Mouse (Mus musculus): ENCODE measurements around the gene 7530416G11Rik. TPM values are rescaled to one million over a fixed set of nuclear protein-coding genes. Genes with fewer than 3 reads are reported as not detected.

7530416G11Rik gene
- not detected in 2 replicates for polyA plus RNA-seq (2015; fragmentation: Nextera tagmentation; extraction: Ambion mirVana)

DNA sequence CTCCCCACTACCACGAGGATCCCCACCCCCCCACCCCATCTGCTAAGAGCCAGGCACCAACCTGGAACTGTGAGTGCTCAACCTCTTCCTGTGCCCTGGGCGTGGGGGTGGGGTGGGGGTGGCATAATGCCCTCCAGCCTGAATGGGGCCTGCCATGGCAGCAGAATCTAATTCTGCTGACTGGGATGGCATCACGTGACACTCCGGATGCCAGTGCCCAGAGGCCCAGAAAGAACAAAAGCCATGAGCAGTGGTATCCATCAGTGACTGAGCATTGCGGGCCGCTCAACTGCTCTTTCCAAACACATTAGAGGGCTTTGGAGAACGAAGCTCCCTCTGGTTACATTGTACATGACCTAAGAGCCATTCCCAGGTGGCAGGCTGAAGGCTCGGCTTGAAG lies at the start of gene 7530416G11Rik:
Gene 7530416G11Rik, minus strand, starts transcription at position 101 of the 400 bp plus-strand sequence.
- Histone ChIP-seq H3K4me1 (peaks cover 21% of the 10 kb centered on the region), H3K36me3 (no peaks in the 10 kb centered on the region), H3K9me3 (replicated peaks) (no peaks in the 10 kb centered on the region), H3K27me3 (no peaks in the 10 kb centered on the region), H3K9ac (no peak within 1 kb of the TSS), H3K27ac (replicated peaks) (no peak within 1 kb of the TSS), H3K4me2 (replicated peaks) (no peak within 1 kb of the TSS), H3K4me3 (replicated peaks) (no peak within 1 kb of the TSS)
- ATAC-seq (ENCODE audit: insufficient number of reproducible peaks, low FRiP score, low TSS enrichment, low read depth) = no peak
- 75% methylated on average over 8 of the region's 8 CpGs for WGBS

DNA sequence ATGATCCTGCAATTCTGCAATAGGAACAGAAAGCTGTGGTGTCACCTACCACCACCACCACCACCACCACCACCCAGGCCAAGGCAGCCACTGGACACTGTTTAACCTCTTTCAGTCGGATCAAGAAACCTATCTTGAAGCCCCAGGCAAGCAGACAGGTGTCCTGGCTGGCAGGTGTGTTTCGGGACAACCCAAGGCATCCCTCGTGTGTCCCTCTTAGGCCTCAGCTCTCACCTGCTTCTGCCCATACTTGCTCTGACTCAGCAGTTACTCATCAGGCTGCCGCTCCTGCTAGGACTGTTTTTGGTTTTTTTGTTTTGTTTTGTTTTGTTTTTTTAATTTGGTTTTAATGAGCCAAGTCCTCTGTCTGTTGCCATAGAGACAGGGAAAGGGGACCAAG lies 43.5 kb upstream of the 7530416G11Rik start:
- H3K36me3 ChIP-seq = no peaks in the 10 kb centered on the region
- no peak overlapping the region for H3K4me3 ChIP-seq (replicated peaks)
- H3K27ac ChIP-seq (replicated peaks) = no peak overlapping the region
- no peak for ATAC-seq (ENCODE audit: insufficient number of reproducible peaks, low FRiP score, low TSS enrichment, low read depth)
- H3K4me1 ChIP-seq = no peaks in the 10 kb centered on the region
- H3K9ac ChIP-seq = no peak overlapping the region
- 54% methylated on average over 4 of the region's 4 CpGs for WGBS
- H3K27me3 ChIP-seq = no peaks in the 10 kb centered on the region
- H3K9me3 ChIP-seq (replicated peaks) = no peaks in the 10 kb centered on the region
- no peak overlapping the region for H3K4me2 ChIP-seq (replicated peaks)

GRCm38 (mm10) chr15:85545369-85545768 lies 42.3 kb upstream of the 7530416G11Rik start:
- Histone ChIP-seq H3K4me2 (replicated peaks) (no peak overlapping the region), H3K9me3 (replicated peaks) (no peaks in the 10 kb centered on the region), H3K27ac (replicated peaks) (no peak overlapping the region), H3K4me3 (replicated peaks) (no peak overlapping the region), H3K4me1 (no peaks in the 10 kb centered on the region), H3K36me3 (no peaks in the 10 kb centered on the region), H3K9ac (no peak overlapping the region), H3K27me3 (no peaks in the 10 kb centered on the region)
- ATAC-seq (ENCODE audit: insufficient number of reproducible peaks, low FRiP score, low TSS enrichment, low read depth) = no peak
- WGBS = 76% methylated on average over 5 of the region's 5 CpGs

DNA sequence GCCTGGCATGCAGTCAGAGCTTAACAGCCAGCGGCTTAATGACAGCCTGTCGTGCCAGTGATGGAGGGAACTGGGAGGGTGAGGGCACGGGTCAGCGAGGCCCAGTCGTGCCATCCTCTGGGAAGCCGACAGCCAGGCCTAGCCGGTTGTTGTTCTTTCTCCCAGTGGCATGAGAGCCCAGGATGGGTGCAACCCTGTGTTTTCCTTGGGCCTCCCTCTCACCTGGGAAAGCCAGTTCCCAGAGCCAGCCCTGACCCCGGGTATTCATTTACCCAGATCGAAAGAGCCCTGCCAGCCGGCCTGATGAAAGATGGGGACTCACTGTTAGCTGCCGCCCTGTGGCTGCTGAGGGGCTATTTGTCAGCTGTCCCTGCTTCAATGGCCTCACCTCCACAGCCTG lies 35.1 kb upstream of the 7530416G11Rik start:
- Histone ChIP-seq H3K36me3 (no peaks in the 10 kb centered on the region), H3K27me3 (no peaks in the 10 kb centered on the region), H3K4me3 (replicated peaks) (no peak overlapping the region), H3K4me1 (peaks cover 9% of the 10 kb centered on the region; the same call in 1 of the 2 replicates), H3K9ac (no peak overlapping the region), H3K4me2 (replicated peaks) (no peak overlapping the region), H3K27ac (replicated peaks) (no peak overlapping the region), H3K9me3 (replicated peaks) (no peaks in the 10 kb centered on the region)
- ATAC-seq (ENCODE audit: insufficient number of reproducible peaks, low FRiP score, low TSS enrichment, low read depth) = no peak
- whole genome bisulfite sequencing = 61% methylated on average over 11 of the region's 11 CpGs

GRCm38 (mm10) chr15:85537151-85537550 lies 34.1 kb upstream of the 7530416G11Rik start:
- Histone ChIP-seq H3K4me2 (replicated peaks) (no peak overlapping the region), H3K9me3 (replicated peaks) (no peaks in the 10 kb centered on the region), H3K9ac (no peak overlapping the region), H3K27ac (replicated peaks) (no peak overlapping the region), H3K27me3 (no peaks in the 10 kb centered on the region), H3K4me3 (replicated peaks) (no peak overlapping the region), H3K36me3 (no peaks in the 10 kb centered on the region), H3K4me1 (peaks cover 9% of the 10 kb centered on the region; the same call in 1 of the 2 replicates)
- 82% methylated on average over 25 of the region's 25 CpGs for WGBS
- ATAC-seq (ENCODE audit: insufficient number of reproducible peaks, low FRiP score, low TSS enrichment, low read depth) = no peak

- Histone ChIP-seq H3K36me3 (no peaks in the 10 kb centered on the region), H3K9me3 (replicated peaks) (no peaks in the 10 kb centered on the region), H3K9ac (no peak overlapping the region), H3K27ac (replicated peaks) (no peak overlapping the region), H3K4me1 (peaks cover 14% of the 10 kb centered on the region), H3K4me3 (replicated peaks) (no peak overlapping the region), H3K4me2 (replicated peaks) (no peak overlapping the region), H3K27me3 (no peaks in the 10 kb centered on the region)
- WGBS = 79% methylated on average over 6 of the region's 6 CpGs
- ATAC-seq (ENCODE audit: insufficient number of reproducible peaks, low FRiP score, low TSS enrichment, low read depth) = no peak
These were observed 31.6 kb upstream of the 7530416G11Rik start for GRCm38 (mm10) chr15:85534646-85535045.

GRCm38 (mm10) chr15:85534215-85534614 lies 31.2 kb upstream of the 7530416G11Rik start:
- 71% methylated on average over 8 of the region's 8 CpGs for WGBS

DNA sequence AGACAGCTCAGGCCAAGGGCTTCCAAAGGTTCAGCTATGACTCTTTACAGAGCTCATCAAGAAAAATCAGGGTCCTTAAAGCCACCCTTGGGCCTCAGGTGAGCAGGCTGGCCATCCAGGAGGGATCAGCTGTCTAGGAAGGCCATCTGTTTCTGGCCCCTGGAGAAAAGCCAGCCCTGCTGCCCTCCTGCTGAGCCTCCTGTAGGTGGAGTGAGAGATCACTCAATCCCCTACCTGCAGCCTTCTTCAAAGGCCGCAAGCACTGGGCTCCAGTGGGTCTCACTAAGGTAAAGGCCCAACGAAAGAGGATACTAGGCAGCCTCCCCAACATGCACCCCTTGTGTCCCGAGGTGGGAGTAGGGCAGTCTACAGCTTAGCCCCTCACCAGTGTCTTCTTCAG lies 29.0 kb upstream of the 7530416G11Rik start:
- Histone ChIP-seq H3K27ac (replicated peaks) (no peak overlapping the region), H3K27me3 (no peaks in the 10 kb centered on the region), H3K4me2 (replicated peaks) (no peak overlapping the region), H3K9me3 (replicated peaks) (no peaks in the 10 kb centered on the region), H3K4me3 (replicated peaks) (no peak overlapping the region), H3K36me3 (no peaks in the 10 kb centered on the region), H3K9ac (no peak overlapping the region), H3K4me1 (peaks cover 6% of the 10 kb centered on the region; the same call in 1 of the 2 replicates)
- WGBS = 68% methylated on average over 3 of the region's 3 CpGs
- no peak for ATAC-seq (ENCODE audit: insufficient number of reproducible peaks, low FRiP score, low TSS enrichment, low read depth)

More at GRCm38 (mm10) chr15:85534215-85534614, 31.2 kb upstream of the 7530416G11Rik start:
- H3K4me3 ChIP-seq (replicated peaks) = no peak overlapping the region
- H3K27me3 ChIP-seq = no peaks in the 10 kb centered on the region
- no peak overlapping the region for H3K27ac ChIP-seq (replicated peaks)
- no peak overlapping the region for H3K9ac ChIP-seq
- H3K36me3 ChIP-seq = no peaks in the 10 kb centered on the region
- ATAC-seq (ENCODE audit: insufficient number of reproducible peaks, low FRiP score, low TSS enrichment, low read depth) = no peak
- no peak overlapping the region for H3K4me2 ChIP-seq (replicated peaks)
- H3K9me3 ChIP-seq (replicated peaks) = no peaks in the 10 kb centered on the region
- H3K4me1 ChIP-seq = peaks cover 9% of the 10 kb centered on the region

DNA sequence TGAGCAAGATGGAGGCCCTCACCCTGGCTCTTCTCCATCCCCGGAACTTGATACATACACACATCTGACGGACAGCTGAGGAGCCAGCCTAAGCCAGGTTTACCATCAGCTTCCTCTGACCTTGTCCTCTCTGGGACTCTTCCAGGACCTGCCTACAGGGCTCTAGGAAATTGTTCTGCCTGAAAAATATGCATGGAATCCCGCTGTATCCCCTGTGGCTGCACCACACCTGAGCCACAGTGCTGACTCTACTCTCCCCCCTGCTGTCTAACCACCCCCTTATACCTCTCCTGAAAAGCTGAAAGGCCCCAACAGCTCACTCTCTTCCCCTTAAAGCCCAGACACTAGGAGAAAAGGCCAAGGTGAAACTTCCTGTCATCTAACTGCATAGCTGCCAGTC lies 26.9 kb upstream of the 7530416G11Rik start:
- H3K9me3 ChIP-seq (replicated peaks) = no peaks in the 10 kb centered on the region
- peaks cover under 1% of the 10 kb centered on the region; the same call in 1 of the 2 replicates for H3K27me3 ChIP-seq
- no peak overlapping the region for H3K4me3 ChIP-seq (replicated peaks)
- ATAC-seq (ENCODE audit: insufficient number of reproducible peaks, low FRiP score, low TSS enrichment, low read depth) = no peak
- H3K4me2 ChIP-seq (replicated peaks) = no peak overlapping the region
- WGBS = 47% methylated on average over 3 of the region's 3 CpGs
- H3K4me1 ChIP-seq = peaks cover 6% of the 10 kb centered on the region; the same call in 1 of the 2 replicates
- no peaks in the 10 kb centered on the region for H3K36me3 ChIP-seq
- H3K27ac ChIP-seq (replicated peaks) = no peak overlapping the region
- no peak overlapping the region for H3K9ac ChIP-seq

- H3K9me3 ChIP-seq (replicated peaks) = no peaks in the 10 kb centered on the region
- H3K9ac ChIP-seq = no peak overlapping the region
- H3K4me1 ChIP-seq = peaks cover 13% of the 10 kb centered on the region
- H3K4me2 ChIP-seq (replicated peaks) = no peak overlapping the region
- no peak overlapping the region for H3K4me3 ChIP-seq (replicated peaks)
- peaks cover 10% of the 10 kb centered on the region; the same call in 1 of the 2 replicates for H3K27me3 ChIP-seq
- no peaks in the 10 kb centered on the region for H3K36me3 ChIP-seq
- ATAC-seq (ENCODE audit: insufficient number of reproducible peaks, low FRiP score, low TSS enrichment, low read depth) = no peak
- WGBS = 25% methylated on average over 12 of the region's 12 CpGs
- no peak overlapping the region for H3K27ac ChIP-seq (replicated peaks)
These were observed 21.4 kb upstream of the 7530416G11Rik start for GRCm38 (mm10) chr15:85524404-85524950.

DNA sequence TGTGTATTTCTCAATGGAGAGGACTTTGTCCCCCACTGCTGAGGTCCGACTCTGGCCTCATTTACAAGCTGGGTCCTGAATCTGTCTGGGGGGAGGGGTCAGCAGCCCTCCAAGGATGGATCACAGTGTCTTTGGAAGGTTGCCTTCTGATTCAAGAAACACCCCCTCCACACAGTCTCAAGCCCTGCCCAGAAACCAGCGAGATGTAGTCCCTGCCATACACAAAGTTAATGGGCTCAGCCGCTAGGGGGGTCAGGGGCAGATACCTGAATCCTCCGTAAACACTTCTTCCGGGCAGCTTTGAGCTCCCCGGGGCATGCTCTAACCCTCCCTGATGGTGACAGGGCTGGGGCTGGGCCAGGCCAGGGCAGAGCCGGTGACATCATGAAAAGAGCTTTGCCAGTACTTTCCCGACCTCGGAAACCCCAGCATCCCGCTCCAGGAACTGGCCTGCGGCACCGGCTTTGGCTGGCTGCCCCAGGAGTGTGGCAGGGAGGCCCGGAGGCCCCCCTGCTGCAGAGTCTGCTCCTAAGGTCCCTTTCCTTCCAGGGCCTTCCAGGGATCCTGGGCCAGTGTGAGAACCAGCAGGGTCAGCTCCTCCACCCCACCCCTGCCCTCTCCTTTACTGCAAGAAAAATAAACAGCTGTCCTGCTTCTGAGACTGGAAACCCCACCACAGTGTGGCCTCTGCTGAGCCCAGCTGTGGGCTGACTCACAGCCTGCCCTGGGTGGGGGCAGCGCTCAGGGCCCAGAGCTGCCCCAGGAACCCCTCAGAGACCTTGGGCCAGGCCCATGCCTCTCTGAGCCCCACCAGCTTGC lies 20.4 kb upstream of the 7530416G11Rik start:
- Histone ChIP-seq H3K4me3 (replicated peaks) (no peak overlapping the region; the same call in 1 of the 2 replicates), H3K9me3 (replicated peaks) (no peaks in the 10 kb centered on the region), H3K27ac (replicated peaks) (no peak overlapping the region), H3K9ac (no peak overlapping the region), H3K4me1 (peaks cover 17% of the 10 kb centered on the region), H3K36me3 (no peaks in the 10 kb centered on the region), H3K4me2 (replicated peaks) (peak overlapping the region; percentile 28; the same call in 1 of the 2 replicates), H3K27me3 (peaks cover 10% of the 10 kb centered on the region; the same call in 1 of the 2 replicates)
- peak; percentile 71 for ATAC-seq (ENCODE audit: insufficient number of reproducible peaks, low FRiP score, low TSS enrichment, low read depth)
- 6% methylated on average over 14 of the region's 14 CpGs for WGBS
